Mouse (Mus musculus): Measurements from ENCODE around the gene Spin2e. TPM values are rescaled to one million over a fixed set of nuclear protein-coding genes. Genes with fewer than 3 reads are reported as not detected.
"Not testable (repeated sequence)": the region's sequence is repeated elsewhere in the genome, so short reads cannot be mapped to it uniquely, and the experiment has no call there.

Gene Spin2e
- not detected in 2 replicates for polyA plus RNA-seq (2015; fragmentation: Nextera tagmentation; extraction: Ambion mirVana)

DNA sequence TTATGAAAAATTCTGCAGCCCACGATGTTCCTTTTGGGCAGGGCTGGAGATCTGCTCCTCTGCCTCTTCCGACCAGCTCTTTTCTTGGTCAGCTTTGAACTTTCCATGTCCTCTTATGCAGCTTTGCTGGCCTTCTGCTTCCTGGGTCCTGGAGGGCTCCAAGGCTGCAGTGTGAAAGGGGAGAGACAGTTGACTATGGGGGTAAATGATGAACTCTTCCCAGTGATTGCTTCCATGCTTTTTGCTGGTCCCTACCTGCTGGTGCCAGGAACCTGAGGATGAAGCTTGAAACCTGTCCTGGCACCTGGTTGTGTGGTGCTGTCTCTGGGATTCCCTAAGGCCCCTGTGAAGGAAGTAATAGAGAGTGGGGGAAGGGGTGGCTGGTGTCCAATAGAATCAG, at the start of gene Spin2e:
Gene Spin2e (minus strand): TSS at position 101 of the 400 bp plus-strand sequence.
- H3K4me3 ChIP-seq (ENCODE audit: low read length); H3K27ac ChIP-seq (ENCODE audit: low read depth, low read length); H3K4me1 ChIP-seq (ENCODE audit: control insufficient read depth, insufficient read depth, low read depth, low read length); H3K27me3 ChIP-seq (replicated peaks; ENCODE audit: control insufficient read depth, insufficient read depth, low read length); H3K9ac ChIP-seq (ENCODE audit: low read depth, low read length); ATAC-seq; H3K4me2 ChIP-seq (ENCODE audit: low read length); H3K36me3 ChIP-seq (ENCODE audit: control insufficient read depth, insufficient read depth, low read length); H3K9me3 ChIP-seq (ENCODE audit: control insufficient read depth, low read length): not testable (repeated sequence)
- 93% methylated on average over 1 of the region's 2 CpGs for WGBS

DNA sequence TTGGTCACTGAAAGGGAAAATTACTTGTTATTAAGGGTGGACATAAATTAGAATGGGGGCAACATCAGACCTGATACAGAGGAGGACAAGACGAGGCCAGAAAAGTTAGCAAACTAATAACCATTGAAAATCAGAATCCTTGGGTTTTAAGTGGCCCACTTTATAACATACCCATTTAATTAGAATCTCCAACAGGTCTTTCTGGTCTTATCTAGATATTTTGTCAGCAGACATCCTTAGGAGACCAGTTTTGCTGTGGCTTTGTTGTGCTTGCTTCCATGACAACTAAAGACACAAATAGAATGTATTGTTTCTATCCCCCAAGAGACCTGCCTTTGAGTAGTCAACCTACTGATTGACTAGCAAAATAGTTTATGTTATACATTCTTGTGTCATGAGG, 44.5 kb downstream of the Spin2e start, which contains the start of gene Gm21883:
Gene Gm21883 (minus strand): TSS at position 101 of the 400 bp plus-strand sequence.
- not testable (repeated sequence) for H3K4me3 ChIP-seq (ENCODE audit: low read length); H3K27me3 ChIP-seq (replicated peaks; ENCODE audit: control insufficient read depth, insufficient read depth, low read length); H3K36me3 ChIP-seq (ENCODE audit: control insufficient read depth, insufficient read depth, low read length); ATAC-seq; H3K4me2 ChIP-seq (ENCODE audit: low read length); H3K4me1 ChIP-seq (ENCODE audit: control insufficient read depth, insufficient read depth, low read depth, low read length); H3K27ac ChIP-seq (ENCODE audit: low read depth, low read length); H3K9ac ChIP-seq (ENCODE audit: low read depth, low read length); H3K9me3 ChIP-seq (ENCODE audit: control insufficient read depth, low read length)
- WGBS: no CpG with 5 or more reads among the region's 1 CpGs

Other genes with a start within 250 kb of the Spin2e start
- gene Btbd35f19, start 235.0 kb downstream of the Spin2e start, polyA plus RNA-seq (2015; fragmentation: Nextera tagmentation; extraction: Ambion mirVana): not detected in 2 replicates
- gene Gm21883, start 44.6 kb downstream of the Spin2e start, polyA plus RNA-seq (2015; fragmentation: Nextera tagmentation; extraction: Ambion mirVana): not detected in 2 replicates
- gene Btbd35f25, start 98.2 kb upstream of the Spin2e start, polyA plus RNA-seq (2015; fragmentation: Nextera tagmentation; extraction: Ambion mirVana): not detected in 2 replicates